Mouse (Mus musculus): ENCODE results near the gene Sphk1.
A peak's percentile ranks its signal among the peaks of the same experiment; 100 is the strongest.

Sphk1 gene

DNA sequence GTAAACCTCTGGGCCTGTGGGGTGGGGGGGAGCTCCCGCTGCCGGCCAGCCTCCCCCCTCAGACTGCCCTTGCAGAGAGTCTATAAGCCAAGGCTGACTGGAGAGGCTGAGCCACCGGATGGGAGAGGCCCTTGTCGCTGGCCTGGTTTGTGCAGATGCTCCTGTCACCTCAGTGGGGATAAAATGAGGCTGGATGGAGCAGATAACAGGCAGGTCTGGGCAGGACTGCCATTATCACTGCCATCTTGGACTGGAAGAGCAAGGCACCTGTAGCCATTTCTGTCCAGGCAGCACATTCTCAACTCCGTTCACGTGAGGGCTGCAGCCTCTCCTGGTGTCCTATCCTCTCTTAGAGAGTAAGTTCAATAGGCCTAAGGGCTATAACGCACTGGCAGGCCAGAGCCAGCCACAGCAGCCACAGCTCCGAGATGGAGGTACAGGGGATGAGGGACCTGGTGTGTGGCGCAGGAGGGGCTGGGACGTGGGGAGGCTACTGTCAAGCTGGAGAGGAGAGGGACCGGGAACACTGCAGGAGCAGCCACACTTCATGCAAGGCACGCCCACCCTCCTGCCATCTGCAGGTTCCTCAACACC is 7.5 kb downstream of the Sphk1 start:
- DNase-seq (ENCODE audit: low read depth, low spot score), result no peak

DNA sequence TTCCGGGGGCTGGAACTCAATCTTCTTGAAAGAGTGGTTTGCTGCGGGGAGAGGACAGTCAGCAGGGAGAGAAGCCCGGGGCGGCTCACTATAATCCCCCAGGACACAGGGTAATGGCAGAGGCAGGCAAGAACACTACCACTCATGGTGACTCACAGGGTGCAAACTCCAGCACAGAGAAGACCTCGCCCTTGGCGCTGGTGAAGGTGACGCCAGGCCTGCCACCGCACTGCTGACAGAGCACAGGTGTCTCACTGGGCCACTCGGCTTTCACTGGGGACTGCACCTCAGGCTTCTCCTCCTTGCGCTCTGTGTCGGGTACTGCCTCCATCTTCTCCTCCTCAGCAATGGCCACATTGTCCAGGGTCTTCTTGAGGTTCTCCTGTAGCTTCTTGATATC is 10.5 kb downstream of the Sphk1 start:
- no peak for DNase-seq (ENCODE audit: low read depth, low spot score)

DNA sequence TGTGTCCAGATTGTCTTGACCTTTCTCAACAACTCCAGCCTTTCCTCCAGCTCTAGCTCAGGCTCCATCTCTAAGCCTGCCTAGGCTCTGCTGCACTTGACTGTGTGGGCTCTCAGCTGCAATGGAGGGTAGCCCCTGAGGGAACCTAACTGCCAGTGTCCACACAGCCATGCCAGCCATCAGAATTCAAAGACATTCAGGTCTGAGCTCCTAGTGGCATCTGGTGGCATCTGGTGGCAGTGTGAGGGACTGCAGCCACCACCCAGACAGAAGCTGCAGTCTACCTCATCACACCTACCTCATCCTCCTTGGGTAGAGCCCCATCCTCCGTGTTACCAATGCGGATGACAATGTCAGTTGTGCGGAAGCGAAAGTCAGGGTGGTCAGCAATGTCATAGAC is 12.4 kb downstream of the Sphk1 start:
- DNase-seq (ENCODE audit: low read depth, low spot score), result no peak

DNA sequence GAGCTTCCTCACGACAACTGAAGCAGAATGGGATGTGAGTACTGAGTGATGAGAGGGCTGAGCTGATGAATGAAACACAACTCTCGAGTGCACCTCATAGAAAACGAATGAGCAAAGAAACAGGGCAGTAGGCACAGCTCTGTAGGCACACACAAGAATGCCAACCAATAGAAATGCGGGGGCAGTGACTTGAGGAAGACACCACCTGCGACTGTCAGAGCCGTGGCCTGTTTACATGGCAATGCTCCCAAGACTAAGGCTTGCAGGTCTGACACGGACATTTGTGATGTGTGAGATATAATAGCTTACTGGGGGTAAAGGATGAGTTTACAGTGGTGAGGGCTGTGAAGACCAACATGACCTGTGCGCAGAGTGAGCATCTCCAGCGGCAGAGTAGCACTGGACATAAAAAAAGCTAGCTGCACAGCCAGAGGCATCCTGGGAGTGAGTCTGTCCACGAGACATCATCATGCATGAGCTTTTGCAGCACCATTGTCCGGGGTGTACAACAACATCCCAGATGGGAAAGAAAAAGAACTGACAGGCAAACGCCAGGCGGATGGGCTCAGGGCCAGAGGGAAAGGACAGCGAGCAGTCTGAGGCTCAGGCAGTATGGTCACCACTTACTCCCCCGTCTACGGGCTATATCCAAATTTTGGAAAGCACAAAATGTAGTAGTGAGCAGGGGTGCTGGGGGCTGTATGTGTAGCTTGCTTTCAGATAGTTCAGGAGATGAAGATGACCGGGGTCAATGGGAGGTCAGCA is 16.8 kb downstream of the Sphk1 start:
- DNase-seq (ENCODE audit: low read depth, low spot score), result no peak

DNA sequence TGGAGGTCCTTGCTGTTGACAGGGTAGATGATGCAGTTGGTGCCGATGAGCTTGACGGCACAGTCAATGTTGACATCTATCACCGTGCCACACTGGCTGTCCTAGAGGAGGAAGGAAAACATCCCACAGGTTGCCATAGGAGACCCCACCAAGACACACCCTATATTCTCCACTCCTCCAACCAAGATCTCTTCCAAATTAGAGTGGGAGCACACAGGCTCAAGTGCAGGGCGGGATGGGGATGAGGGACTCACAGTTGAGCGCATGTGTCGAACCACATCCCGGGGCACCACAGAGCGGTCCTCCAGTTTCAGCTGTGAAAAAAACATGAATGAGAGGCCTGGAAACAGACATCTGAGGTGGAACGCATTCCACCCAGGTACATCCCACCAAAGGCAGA is 18.1 kb downstream of the Sphk1 start:
- no peak for DNase-seq (ENCODE audit: low read depth, low spot score)

DNA sequence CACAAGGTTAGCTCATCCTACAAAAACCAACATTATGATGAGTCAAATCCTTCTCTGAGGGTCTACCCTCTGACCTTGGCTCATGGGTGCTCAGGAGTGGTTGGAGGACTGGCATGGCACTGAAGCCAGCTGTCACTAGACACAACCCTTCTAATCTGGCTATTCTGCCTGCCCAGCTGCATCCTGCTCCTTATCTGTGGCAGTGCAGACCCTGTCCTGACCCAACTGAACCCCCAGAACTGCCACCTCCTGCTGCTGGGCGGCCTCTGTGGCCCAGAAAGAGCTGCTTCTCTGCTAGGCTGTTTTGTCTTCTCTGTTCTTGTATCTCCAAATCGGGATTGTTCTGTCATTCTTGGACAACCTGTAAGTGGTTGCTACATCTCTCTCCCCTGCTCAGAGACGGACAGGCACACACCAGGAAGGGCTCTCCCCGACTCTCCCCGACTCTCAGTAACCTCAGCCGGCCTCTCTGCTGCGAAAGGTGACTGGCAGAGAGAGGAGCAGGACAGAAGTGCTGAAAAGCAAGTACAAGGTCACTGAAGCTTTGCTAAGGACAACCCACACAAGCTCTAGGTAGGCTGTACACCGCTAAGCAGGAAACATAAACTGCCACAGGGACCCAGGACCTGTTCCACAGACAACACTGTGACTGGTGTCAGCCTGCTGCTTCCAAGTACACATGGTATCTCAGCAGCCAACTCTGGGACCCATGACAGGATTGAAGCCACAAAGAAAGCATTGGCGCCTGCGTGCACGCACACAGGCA is 18.7 kb downstream of the Sphk1 start:
- DNase-seq (ENCODE audit: low read depth, low spot score), result no peak

DNA sequence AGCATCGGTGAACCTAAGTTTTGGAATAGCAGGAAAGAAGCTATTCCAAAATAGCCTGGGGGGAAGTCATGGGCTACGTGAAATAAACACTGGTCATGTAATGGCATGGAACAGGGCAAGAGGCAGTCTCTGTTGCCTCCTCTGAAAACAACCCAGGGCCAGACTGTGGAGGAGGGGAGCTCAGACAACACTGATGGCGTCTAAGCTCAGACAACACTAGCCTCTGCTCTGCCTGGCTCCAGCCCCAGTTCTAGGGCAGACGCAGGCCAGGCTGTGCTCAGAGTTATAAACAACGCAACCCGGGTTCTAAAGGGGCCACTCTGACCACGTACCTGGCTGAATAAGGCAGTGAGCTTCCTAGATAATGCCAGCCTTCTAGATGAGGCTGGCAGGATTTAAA is 20.0 kb downstream of the Sphk1 start:
- DNase-seq (ENCODE audit: low read depth, low spot score), result no peak

DNA sequence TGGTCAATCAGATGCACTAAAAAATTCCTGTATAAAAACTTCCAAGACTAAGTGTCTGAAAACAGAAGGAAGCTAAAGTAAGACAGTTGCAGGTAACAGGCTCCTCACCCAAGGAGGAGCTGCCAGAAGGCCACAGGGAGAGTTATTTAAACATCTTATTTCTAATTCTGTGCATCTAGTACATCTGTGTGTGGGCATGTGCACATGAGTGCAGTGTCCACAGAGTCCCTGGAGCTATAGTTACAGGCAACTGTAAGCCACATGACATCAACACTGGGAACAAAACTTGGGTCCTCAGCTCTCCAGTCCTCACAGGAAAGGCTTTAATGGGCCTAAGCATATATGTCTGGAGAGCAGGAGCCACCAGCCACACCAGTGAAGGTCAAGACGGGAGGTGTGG is 21.5 kb downstream of the Sphk1 start:
- no peak for DNase-seq (ENCODE audit: low read depth, low spot score)

DNA sequence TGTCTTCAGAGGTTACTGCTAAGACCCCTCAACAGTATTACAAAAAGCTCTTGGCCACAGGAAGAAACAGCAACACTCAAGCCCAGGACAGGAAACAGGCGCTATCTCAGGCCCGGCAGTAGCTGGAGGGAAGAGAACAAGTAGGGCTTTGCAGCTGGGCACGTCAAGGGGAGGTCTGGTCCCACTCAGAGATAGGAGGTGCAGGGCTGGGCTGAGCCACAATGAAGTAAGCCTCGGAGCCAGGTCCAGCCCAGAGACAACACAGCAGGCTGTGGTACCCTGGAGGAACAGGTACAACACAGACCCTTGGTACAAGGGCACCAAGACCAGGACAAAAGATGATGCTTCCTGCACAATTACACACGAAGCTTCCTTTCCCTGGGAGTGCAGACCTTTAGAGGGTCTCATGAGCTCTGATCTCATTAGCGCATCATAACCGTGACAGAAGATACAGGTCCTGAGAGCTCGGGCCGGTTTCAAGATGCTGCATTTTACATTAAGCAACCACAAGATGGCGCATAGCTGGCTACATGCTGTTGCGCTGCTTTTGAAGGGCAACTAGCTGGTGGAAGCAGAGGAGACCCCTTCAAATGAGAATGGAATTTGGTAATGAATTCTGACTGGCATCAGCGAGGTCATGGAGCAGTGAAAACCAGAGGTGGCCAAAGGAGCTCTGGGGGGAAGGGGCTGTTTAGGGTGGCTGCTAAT is 23.6 kb downstream of the Sphk1 start:
- DNase-seq (ENCODE audit: low read depth, low spot score), result no peak

DNA sequence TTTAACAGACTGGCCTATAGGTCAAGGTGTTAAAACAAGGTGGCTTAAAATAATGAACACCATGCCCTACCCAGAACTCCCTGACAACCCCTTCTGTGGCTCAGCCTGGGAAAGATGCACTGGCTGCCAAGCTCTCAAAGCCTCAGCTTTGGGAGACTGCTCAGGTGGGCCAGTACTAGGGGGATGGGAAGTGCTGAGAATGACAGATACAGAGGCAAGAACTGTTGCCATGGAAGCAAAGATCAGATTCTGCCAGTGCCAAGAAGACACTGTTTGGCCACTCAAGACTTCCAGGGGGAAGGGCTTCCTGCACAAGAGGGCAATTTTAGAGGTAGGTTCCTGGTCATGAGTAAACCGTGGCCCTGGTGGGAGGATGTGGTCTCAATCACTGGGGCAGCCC is 24.8 kb downstream of the Sphk1 start:
- no peak for DNase-seq (ENCODE audit: low read depth, low spot score)

DNA sequence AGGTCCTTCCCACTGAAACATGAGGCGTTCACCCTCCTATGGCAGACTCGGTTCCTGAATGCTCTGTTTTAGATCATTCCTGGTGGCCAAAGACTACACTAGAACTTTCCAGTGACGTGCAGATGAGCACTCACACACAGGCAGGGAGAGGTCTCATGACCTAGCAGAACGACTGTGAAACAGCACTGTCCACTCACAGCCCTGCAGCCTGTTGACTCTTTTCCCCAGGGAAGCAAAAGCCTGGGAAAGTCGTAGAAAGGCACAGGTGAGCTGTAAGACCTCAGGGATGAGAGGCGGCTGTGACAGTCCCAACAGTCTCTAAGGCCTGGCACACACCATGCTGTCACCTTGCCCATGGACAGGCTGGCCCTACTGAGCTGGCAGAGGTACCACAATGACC is 25.6 kb downstream of the Sphk1 start:
- no peak for DNase-seq (ENCODE audit: low read depth, low spot score)

DNA sequence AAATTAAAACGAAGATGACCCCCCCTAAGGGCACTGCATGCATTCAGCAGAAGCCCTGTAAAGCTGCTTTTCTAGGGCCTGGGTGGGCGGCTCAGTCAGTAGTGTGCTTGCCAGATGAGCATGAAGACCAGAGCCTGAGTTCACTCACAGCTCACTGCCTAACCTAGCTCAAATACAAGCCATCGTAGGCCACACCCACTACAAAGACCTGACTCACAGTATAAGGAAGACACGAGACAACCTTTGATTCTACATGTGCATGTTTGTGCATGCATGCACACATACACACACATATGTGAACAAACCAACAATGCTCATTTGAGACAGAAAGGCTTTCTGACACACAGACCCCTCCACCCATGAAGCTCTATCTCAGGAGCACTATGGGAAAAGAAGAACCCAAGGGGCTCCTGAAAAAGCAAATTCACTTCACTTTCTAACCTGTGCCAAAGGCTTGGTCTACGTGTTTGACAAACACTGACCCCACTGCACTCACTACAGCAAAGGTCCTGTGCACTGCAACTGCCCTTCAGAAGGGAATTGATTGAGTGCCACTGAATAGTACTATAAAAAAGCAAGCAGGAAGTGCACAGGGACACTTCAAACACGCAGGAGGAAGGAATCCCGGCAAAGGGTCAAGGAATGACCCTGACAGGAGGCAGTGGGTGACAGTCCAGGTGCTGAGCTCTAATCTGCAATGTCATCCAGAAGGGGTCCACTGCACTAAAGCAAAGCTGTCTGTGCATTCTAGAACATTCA is 34.7 kb downstream of the Sphk1 start:
- no peak for DNase-seq (ENCODE audit: low read depth, low spot score)

DNA sequence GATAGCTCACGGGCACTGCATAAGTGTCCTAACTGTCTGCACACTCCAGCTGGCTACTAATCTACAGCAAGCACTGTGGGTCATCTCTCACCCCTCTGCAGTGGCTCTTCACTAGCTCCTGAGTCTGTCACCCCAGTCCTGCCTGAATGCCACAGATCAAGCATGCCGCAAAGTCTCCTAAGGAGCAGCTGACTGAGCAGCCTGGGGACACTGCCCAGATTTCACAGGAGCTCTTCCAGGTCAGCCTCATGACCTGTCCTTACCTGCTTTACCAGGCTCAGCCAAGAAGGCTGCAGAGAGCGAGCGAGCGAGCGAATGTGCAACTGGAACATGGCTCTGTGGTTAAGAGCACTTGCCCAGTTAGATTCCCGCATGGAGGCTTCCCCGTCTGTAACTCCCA is 36.8 kb downstream of the Sphk1 start:
- DNase-seq (ENCODE audit: low read depth, low spot score), result peak; percentile 64

DNA sequence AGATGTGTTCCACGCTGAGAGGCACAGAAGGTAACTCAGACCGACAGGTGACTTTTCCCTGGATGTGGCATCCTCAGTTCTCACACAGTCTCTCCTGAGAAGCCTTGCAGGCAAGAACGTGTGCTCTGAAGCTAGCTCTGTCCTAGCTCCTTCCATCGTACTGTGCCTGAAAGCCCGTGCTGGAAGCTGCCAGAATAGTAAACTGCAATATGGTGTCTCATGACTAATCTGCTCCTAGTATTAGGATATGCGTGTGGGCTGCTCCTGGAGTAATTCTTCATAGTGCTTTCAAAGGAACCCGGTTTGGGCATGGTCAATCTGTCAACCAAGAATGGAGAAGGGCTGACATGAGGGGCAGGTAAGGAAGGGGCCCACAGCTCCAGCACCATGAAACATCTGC is 40.1 kb downstream of the Sphk1 start:
- DNase-seq (ENCODE audit: low read depth, low spot score), result no peak

DNA sequence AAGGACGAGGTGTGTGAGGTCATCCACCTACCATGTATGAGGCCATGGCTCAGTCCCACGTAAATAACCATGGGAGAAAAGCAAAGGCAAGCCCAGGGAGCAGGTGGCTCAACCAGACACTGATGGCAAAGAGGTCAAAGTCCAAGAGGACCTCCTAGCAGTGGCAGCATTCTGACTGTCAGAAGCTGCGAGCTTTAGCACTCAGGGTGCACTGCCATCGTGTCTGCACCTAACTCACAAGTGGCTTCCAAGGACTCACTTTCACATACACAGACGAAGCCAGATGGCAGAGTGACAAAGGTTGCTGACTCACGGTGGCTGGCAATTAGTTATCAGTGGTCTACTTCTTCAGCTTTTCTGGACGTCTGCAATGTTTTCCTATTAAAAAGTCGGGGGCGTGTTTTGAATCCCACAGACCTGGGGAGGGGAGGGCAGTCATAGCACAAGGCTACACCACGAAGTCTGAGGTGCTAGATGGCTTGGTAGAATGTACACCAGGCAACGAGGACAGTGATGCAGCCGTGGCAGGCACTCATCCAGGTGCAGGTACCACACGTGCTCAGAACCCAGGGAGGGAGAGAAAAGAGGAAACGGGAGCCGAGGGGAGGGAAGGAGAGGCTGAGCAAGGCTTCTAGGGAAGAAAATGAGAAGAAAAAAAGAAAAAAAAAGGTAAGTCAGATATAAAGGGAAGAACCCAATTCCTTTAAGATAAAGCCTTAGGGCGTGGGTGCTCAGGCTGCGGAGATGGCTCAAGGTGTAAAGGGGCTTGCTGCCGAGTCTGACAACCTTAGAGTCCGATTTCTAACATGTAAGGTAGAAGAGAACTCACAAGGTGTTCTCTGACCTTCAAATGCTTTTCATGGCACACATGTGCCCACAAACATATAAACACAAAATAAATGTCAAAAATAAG is 41.3 kb downstream of the Sphk1 start:
- no peak for DNase-seq (ENCODE audit: low read depth, low spot score)

DNA sequence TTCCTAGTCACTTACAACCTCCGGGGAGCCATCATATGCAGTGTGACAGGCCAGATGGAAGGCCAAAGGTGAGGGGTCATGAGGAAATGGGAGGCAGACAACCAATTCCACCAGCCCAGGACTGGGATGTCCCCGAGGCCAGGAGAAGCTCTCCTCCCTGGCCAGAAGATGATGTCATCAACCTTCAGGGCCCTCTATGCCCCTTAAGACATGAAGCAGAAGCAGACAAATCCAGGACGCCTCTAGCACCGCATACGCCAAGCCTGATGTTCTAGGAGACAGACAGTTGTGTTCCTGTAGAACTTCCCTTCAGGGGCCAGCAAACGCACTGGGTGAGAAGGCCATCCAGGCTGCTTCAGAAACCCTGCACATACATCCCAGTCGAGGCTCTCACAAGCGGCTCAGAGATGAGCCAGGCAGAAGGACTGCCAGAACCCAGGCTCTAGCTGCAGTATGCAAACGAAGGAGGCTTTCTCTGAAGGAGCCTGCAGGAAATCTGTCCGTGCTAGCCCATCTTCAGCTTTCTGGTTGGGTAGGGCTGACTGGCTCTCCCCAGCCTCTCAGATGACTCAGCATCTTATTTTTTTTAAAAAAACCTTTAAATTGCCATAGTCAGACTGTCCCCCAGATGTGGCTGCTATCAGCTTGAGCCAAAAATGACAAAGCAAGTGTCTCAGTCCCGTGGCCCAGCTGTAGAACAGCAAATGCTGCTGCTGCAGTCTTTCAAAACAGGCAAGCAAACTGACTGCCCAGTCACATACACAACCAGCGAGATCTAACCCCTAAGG is 42.2 kb downstream of the Sphk1 start:
- no peak for DNase-seq (ENCODE audit: low read depth, low spot score)

DNA sequence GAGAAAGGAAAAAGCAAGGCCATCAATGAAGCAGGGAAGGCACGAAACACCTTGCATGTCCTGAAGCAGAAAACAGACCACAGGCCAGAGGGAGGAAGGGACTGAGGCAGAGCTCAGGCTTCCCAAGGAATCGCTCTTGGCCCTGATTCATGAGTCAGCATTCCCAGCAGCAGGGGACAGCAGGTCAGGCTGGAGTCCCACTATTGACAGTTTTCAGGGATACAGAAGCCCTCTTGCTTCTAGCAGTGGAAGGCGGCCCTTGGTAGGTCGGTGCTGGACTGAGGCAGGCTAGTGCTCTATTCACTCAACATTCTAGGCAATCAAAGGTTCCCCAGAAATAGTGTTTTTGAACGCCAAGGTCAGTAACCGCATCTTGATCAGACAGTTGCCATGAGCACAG is 43.8 kb downstream of the Sphk1 start:
- DNase-seq (ENCODE audit: low read depth, low spot score), result no peak

DNA sequence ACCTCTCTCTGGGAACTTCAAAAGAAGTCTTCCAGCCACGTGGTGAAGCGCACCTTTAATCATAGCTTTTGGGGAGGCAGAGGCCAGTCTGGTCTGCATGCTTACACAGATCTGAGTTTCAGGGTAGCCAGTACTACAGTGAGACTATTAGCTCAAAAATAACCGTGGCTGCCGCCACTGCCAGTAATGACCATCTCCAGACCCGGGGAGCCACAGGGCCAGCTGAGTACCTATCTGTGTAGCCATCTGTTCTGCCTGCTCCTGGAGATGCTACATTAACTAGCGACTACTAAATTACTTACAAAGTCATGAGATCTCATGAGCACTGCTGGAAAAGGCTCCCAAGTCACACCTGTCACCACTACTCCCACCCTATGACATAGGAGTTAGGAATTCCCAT is 44.3 kb downstream of the Sphk1 start:
- DNase-seq (ENCODE audit: low read depth, low spot score), result no peak

DNA sequence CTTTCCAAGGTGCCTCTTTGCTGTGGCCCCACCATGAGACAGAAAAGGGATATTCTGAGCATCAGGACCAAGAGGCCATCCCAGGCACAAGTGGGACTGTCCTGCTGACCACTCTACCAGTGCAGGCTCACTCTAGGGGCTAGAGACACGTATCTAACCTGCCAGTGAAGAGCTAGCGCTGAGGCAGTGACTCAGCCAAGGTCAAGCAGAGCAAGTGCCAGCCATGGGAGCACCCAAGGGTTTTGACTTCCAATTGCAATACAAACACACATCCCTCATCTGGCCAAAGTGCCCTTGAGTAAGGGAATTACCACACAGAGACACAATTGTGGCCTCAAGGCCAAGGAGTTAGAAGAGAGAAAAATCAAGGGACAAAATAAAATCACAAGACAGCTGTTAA is 44.7 kb downstream of the Sphk1 start:
- DNase-seq (ENCODE audit: low read depth, low spot score), result no peak

DNA sequence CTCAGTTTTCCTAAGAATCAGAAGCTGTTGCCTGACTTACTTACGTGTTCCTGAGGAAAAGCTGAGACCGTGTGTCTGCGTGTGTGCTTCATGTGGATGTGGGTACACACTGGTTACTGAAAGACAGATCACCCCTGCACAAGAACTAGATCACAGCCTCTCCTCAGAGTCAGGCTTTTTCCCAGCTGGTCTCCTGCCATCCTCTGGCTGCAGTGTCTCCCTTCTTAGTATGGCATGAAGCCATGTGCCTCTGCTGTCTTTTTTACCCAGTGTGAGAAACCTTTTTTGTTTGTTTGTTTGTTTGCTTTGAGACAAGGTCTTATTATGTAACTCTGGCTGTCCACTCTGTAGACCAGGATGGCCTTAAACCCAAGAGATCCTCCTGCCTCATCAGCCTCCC is 48.6 kb downstream of the Sphk1 start:
- DNase-seq (ENCODE audit: low read depth, low spot score), result no peak

All from skeletal muscle tissue, adult 2 months (tissue).